Mouse (Mus musculus) kidney, adult 8-10 months (tissue): ENCODE results near the gene H2-K1.
"Not testable (repeated sequence)": the region's sequence is repeated elsewhere in the genome, so short reads cannot be mapped to it uniquely, and the experiment has no call there.

Source experiments
- DNase-seq, 2 experiments: peaks; one replicate each; pipeline ENCODE4 v3.0.0; 2022

The H2-K1 gene

GRCm38 (mm10) chr17:34026917-34027655 lies 26.9 kb upstream of the H2-K1 start:
- peak; percentile 28 to 37 for DNase-seq

- DNase-seq = peak in 1 of 2 experiments; percentile 15
Measured at GRCm38 (mm10) chr17:34026221-34026620, 26.1 kb upstream of the H2-K1 start.

GRCm38 (mm10) chr17:34025756-34026151 lies 25.6 kb upstream of the H2-K1 start:
- DNase-seq = no peak

GRCm38 (mm10) chr17:34024861-34025755 lies 25.0 kb upstream of the H2-K1 start:
- DNase-seq = no peak

GRCm38 (mm10) chr17:34024317-34024821 lies 24.2 kb upstream of the H2-K1 start, which contains the start of gene Ring1:
Gene Ring1 (minus strand): TSS chr17:34024680.
- peak; percentile 67 to 79 for DNase-seq

DNA sequence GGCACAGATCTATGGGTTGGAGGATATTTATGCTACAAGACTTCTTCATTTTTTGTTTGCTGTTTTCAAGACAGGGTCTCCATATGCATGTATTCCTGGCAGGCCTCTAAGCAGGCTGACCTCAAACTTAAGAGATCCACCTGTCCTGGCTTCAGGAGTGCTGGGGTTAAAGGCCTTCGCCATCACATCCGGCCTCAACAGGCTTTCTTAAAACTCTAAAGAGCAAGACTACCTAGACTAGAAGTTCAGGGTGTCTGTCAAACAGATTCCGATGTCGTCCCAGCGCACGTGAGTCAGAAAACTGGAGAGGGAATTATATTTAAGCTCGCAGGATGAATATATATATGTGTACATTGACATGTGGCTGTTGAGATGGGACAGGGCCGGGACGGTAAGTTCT lies 23.5 kb upstream of the H2-K1 start:
- DNase-seq = no peak

DNA sequence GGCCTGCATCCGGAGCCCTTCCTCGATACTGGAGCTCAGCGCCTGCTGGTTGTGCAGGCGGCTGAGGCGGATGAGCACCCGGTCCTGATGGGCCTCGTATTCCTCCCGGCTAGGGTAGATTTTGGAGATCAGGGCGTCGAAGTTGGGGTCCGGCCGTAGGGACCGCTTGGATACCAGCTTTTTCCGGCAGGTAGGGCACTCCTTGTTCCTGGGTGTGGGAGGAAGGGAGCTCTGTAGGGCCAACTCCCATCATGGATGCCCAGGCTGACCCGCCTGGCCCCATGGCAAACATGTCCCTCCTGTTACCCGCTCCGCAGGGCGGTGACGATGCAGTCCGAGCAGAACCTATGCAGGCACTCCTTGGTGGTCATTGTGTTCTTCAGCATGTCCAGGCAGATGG lies 22.8 kb upstream of the H2-K1 start:
- no peak for DNase-seq

DNA sequence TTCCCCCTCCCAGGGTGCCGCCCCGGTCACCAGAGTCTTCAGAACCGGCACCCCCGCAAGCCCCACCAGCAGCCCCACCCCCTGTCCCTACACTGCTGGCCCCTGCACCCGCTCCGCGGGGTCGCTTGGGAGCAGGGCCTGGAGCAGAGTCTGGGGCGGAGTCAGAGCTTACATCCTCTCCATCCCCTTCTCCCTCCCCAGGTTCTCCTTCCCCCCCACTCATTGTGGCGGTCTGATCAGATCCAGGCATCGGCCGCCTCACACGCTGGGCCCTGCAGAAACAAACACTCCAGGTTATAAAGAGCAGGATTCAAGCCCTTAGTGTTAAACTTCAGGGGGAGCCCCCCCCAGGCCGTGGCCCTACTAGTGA lies 22.3 kb upstream of the H2-K1 start:
- DNase-seq = no peak

DNA sequence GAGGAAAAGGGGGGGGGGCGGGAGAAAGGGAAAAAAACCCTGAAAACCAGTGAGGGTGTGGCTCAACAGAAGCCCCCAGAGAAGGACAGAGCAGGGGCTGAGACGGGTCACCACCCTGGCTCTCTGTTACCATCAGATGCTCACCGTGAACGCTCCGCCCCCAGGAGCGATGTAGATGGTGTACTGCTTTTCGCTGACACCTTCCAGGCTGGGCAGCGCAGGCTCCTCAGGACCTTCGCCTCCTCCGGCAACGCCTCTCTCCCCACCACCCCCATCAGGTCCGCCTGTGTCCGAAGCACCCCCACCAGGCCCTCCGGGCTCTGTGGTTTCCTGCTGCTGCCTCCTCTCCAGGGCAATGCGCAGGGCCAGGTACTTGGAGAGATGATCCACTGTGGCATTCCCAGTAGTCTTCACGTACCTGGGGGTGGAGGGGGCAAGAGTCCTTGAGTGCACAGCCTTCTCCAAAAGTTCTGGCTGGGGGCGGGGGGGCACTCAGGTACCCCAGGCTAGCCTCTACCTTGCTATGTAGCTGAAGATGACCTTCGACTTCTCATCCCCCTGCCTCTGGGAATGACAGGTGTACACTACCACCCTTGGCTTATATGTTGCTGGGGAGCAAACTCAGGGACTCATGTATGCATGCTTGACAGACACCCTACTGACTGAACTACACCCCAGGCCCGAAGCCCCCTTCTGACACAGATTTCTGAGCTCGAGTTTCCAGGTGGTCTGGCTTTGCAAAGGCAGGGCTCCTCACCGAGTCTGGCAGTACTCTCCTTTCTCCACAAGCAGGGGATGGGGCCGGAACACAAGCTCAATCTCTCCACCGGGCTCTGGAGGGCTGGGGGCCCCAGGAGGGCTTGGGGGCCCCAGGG lies 21.6 kb upstream of the H2-K1 start:
- DNase-seq = no peak

DNA sequence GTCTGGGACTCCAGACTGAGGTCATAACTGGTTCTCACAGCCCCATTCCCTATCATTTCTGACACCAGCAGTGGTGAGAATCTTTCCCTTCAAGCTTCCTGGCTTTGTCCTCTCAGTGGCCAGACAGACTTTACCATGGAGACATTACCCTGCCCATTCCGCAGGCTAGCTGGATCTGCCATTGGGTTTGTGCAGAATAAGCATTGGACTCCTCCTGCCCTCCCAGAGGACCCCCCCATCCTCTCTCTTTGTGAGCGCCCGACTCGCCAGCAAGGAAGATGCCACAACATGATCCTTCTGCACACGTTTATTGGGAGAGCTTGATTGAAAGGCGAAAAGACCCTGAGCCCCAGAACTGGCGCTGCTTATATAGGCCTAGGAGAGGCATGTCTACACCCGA lies 13.3 kb upstream of the H2-K1 start:
- DNase-seq = no peak

- no peak for DNase-seq
Measured at GRCm38 (mm10) chr17:34010156-34010555, 10.0 kb upstream of the H2-K1 start.

DNA sequence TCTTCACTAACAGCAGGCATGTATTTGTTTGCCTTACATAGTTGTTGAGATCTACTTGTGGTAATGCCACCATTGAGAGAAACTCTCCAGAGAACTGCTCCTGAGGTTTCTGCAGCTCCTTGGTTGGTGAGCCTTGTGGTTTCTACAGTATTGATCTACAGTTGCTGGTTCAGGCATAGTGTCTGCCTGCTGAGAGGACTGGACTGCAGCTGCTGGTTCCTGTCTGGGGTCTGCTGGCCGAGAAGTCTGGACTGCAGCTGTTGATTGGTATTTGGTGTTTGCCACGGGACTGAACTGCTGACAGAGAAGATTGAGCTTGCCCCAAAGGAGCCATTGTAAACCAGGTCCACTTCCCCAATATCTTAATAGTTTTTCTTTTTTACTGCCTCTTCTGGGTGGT lies 6.4 kb upstream of the H2-K1 start:
- no peak for DNase-seq

DNA sequence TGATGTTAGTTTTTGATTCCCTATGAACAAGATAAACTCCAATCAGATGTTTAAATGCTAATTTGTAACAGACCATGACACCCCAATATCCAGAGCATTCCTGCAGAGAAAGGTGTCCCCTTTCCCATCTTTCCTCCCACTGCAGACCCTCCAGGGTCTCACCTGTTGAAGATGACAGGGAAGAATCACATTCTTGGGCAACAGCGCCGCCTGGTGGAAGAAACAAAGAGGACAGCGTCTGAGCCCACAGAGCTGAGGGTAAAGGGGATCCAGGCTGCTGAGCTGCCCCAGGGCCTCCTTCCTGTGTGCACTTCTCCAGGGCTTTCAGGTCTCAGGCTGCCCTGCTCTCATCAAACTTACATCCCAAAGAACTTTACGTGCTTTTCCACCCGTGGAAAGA lies 3.3 kb upstream of the H2-K1 start:
- no peak for DNase-seq

- DNase-seq = not testable (repeated sequence)
Measured at GRCm38 (mm10) chr17:34000796-34001195, 649 bp upstream of the H2-K1 start.

DNA sequence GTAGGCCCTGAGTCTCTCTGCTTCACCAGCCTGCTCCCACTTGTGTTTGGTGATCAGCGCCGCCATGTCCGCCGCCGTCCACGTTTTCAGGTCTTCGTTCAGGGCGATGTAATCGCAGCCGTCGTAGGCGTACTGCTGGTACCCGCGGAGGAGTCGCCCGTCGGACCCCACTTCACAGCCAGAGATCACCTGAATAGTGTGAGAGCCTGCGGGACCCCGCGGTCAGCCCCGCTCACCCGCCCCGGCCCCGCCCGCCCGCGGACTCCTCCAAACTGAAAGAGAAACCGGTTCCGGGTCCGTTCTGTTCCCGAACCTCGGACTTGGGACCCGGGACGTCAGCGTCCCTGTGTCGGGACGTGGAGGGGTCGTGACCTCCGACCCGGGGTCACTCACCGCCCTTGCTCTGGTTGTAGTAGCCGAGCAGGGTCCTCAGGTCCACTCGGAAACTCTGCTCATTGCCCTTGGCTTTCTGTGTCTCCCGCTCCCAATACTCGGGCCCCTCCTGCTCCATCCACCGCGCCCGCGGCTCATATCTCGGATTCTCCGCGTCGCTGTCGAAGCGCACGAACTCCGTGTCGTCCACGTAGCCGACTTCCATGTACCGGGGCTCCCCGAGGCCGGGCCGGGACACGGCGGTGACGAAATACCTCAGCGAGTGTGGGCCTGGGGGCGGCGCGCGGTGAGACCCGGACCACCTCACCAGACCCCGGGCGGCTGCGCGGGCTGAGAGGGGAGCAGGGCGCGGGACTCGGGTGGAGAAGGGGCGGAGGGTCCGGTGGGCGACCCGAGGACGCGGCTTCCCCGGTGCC lies 602 bp downstream of the H2-K1 start:
- peak in 1 of 2 experiments; percentile 35 for DNase-seq

DNA sequence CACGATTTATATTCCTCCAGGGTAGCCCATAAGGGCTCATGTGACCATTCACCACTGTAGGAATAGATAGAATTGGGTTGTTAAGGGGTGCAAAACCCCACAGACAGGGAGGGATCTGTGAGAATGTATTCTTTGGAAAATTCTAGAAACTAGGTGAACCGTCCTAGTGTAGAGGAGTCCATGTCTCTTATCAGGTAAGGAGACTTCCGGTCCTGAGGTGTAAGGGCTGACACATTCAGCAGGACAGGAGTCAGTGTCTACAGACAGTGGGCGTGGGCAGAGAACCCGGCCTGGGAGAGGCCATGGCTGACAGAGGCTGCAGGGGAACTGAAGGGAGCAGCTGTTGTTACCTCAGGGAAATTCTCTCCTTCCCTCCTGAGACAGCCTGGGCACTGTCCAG lies 1.4 kb downstream of the H2-K1 start:
- not testable (repeated sequence) for DNase-seq

DNA sequence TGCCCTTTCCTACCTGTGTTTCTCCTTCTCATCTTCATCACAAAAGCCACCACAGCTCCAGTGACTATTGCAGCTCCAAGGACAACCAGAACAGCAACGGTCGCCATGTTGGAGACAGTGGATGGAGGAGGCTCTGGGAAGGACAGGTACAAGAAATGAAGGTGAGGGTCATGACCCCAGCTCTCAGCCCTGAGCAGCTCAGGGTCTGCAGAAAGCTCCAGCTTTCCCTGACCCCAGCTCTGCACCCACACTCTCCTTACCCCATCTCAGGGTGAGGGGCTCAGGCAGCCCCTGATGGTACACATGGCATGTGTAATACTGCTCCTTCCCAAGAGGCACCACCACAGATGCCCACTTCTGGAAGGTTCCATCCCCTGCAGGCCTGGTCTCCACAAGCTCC lies 3.1 kb downstream of the H2-K1 start:
- DNase-seq = not testable (repeated sequence)

GRCm38 (mm10) chr17:33995651-33996050 lies 4.5 kb downstream of the H2-K1 start:
- no peak for DNase-seq

DNA sequence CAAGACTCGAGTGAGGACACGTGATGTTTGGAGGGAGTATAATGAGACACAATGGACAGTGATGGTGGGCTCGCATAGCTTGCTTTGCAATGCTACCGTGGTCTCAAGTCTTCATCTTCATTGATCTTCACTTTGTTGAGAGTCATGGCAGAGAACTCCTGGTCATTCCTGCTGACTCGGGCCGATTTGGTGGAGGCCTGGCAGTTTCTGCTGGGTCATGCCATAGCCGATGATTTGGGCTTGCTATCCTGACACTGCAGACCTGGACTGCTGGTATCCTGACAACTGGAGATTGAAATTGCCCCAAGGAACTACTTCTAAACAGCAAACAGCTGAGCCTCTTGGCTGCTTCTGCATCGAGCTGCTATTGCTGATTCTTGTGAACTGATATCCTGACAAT lies 5.2 kb downstream of the H2-K1 start:
- no peak for DNase-seq

- peak; percentile 41 to 49 for DNase-seq
Measured at GRCm38 (mm10) chr17:33991788-33992664, 8.1 kb downstream of the H2-K1 start.

DNA sequence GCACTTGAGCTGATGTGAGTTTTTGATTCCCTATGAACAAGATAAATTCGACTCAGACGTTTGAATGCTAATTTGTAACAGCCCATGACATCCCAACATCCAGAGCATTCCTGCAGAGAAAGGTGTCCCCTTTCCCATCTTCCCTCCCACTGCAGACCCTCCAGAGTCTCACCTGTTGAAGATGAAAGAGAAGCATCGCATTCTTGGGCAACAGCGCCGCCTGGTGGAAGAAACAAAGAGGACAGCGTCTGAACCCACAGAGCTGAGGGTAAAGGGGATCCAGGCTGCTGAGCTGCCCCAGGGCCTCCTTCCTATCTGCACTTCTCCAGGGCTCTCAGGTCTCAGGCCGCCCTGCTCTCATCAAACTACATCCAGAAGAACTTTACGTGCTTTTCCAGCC lies 18.0 kb downstream of the H2-K1 start:
- peak in 1 of 2 experiments; percentile 75 for DNase-seq
